Mouse (Mus musculus) embryonic facial prominence, embryonic 13.5 days (tissue): ENCODE measurements around the gene Bmper. TPM values are rescaled to one million over a fixed set of nuclear protein-coding genes. Genes with fewer than 3 reads are reported as not detected.

ENCODE experiments used
- ATAC-seq: fragments of 200-750 bp; cut with Nextera tagmentation; 2 replicates; pipeline ENCODE4 v1.8.0; 2017; ENCODE audit warnings: low read depth; ENCODE audit not compliant: insufficient number of reproducible peaks, insufficient read depth, low FRiP score, low TSS enrichment
- H3K27ac ChIP-seq: fragments of 300-500 bp; sonication (generic); 2 replicates; pipeline ENCODE4 v1.5.1; 2015; ENCODE audit warnings: moderate library complexity, mild to moderate bottlenecking, inconsistent platforms
- H3K27me3 ChIP-seq: fragments of 300-500 bp; sonication (generic); 2 replicates; pipeline ENCODE4 v1.6.1; 2015; ENCODE audit warnings: mild to moderate bottlenecking, inconsistent platforms
- H3K36me3 ChIP-seq: fragments of 300-500 bp; sonication (generic); 2 replicates; pipeline ENCODE4 v1.6.1; 2015; ENCODE audit warnings: mild to moderate bottlenecking, inconsistent platforms
- H3K4me1 ChIP-seq: fragments of 300-500 bp; sonication (generic); 2 replicates; pipeline ENCODE4 v1.6.1; 2015; ENCODE audit warnings: inconsistent platforms
- H3K4me2 ChIP-seq: fragments of 300-500 bp; sonication (generic); 2 replicates; pipeline ENCODE4 v1.6.1; 2015; ENCODE audit warnings: moderate library complexity, mild to moderate bottlenecking, inconsistent platforms
- H3K4me3 ChIP-seq: fragments of 300-500 bp; sonication (generic); 2 replicates; pipeline ENCODE4 v1.5.1; 2015; ENCODE audit warnings: mild to moderate bottlenecking, inconsistent platforms
- H3K9ac ChIP-seq: fragments of 300-500 bp; sonication (generic); 2 replicates; pipeline ENCODE4 v1.6.1; 2015; ENCODE audit warnings: mild to moderate bottlenecking, inconsistent platforms
- H3K9me3 ChIP-seq: fragments of 300-500 bp; sonication (generic); 2 replicates; pipeline ENCODE4 v1.6.1; 2016; ENCODE audit warnings: inconsistent platforms
- WGBS: fragments of 180-500 bp; shearing (Covaris S2); methylation state at CpG from one replicate; pipeline ENCODE4 v1.1.7; 2015; ENCODE audit warnings: mixed read lengths; 5-methylcytosine and 5-hydroxymethylcytosine counted together
- polyA plus RNA-seq: library from polyadenylated mRNA; unstranded; fragments of >200 nt; fragmentation: Nextera tagmentation; extraction: Ambion mirVana; gene quantifications from 2 replicates; pipeline ENCODE4 v1.2.1, GENCODE M21; 2015

Gene Bmper
- polyA plus RNA-seq, 1 experiment from 2014 or later = 10.8 TPM

DNA sequence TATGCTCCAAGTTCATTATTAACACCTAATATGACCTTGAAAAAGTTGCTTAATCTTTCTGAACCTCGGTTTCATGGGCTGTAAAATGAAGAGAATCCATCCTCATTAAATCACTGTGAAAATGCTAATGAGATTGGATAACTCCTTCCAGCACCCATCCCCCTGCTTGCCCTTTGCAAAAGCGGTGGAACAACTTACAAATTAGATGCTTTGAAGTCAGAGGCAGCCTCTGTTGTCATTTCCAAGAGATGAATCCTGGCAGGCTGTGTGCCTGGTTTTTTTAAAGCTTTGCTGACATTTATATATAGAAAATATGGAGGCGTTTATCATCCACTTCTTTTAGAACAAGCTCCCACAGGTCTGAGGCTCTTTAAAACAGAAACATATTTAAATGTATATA, 274.8 kb downstream of the Bmper start:
- no peak overlapping the region for H3K27ac ChIP-seq
- ATAC-seq = no peak
- H3K4me1 ChIP-seq = no peaks in the 10 kb centered on the region
- 24% methylated on average over 3 of the region's 3 CpGs for WGBS
- H3K9me3 ChIP-seq = peaks cover 6% of the 10 kb centered on the region; the same call in 1 of the 2 replicates
- H3K4me2 ChIP-seq = no peak overlapping the region
- no peaks in the 10 kb centered on the region for H3K36me3 ChIP-seq
- no peaks in the 10 kb centered on the region for H3K27me3 ChIP-seq
- no peak overlapping the region for H3K9ac ChIP-seq
- no peak overlapping the region for H3K4me3 ChIP-seq

GRCm38 (mm10) chr9:23533870-23534269, 311.0 kb downstream of the Bmper start:
- Histone ChIP-seq H3K27me3 (no peaks in the 10 kb centered on the region), H3K9ac (no peak overlapping the region), H3K4me2 (no peak overlapping the region), H3K27ac (no peak overlapping the region), H3K4me1 (no peaks in the 10 kb centered on the region), H3K9me3 (no peaks in the 10 kb centered on the region), H3K4me3 (no peak overlapping the region), H3K36me3 (no peaks in the 10 kb centered on the region)
- ATAC-seq = no peak
- WGBS = 25% methylated on average over 1 of the region's 1 CpGs
